Mouse (Mus musculus) neutrophil, adult 65 days (primary cell): ENCODE results near the gene Ifnlr1. TPM values are rescaled to one million over a fixed set of nuclear protein-coding genes. Genes with fewer than 3 reads are reported as not detected.

ENCODE experiments used
- total RNA-seq: library from RNA; stranded (reverse); gene quantifications from 2 replicates; pipeline ENCODE4 v1.2.4, GENCODE M21; 2023

The Ifnlr1 gene
- total RNA-seq = 44.1 and 52.9 TPM in 2 replicates

DNA sequence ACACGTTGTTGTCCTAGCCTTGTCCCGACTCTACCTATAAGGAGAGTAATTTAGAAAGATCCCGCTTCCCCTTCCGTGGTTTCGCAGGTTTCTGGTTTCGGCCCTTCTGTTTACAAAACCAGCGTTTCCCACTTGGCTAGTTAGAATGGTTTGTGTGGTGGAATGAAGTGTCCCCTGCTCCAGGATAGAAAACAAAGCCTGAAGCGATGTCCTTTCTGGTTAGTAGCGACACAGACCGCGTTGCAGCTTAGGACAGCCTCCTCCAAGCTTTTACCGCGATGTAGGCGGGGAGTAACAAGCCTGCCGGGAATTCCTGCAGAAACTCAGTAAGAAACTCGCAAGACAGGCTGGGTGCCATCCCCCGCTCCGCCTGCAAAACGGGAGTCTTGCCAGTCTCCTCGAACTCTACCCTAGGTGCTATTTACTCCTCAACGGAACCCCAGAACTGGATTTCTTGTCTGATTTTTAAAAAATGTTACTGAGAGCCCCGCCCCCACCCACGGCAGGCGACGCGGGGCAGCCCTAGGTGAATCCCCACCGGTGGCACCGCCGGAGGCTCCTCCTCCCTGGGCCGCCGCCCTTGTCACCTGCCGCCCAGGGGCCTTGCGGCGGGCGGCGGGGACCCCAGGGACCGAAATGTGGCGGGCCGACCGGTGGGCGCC, at the start of gene Ifnlr1:
Ifnlr1 (plus strand) TSS at position 382 of the 662 bp plus-strand sequence.

GRCm38 (mm10) chr4:135727817-135728216, 41.7 kb downstream of the Ifnlr1 start, which contains the start of gene Il22ra1:
Gene Il22ra1, plus strand, starts transcription at chr4:135728172.

Other genes starting within 250 kb of the Ifnlr1 start
- gene Stpg1, start 191.5 kb upstream of the Ifnlr1 start, total RNA-seq = not detected in 2 replicates
- gene Nipal3, start 191.2 kb upstream of the Ifnlr1 start, total RNA-seq = 18.2 and 25.6 TPM in 2 replicates
- not detected in 2 replicates for gene Grhl3, start 112.7 kb upstream of the Ifnlr1 start, total RNA-seq
- gene Il22ra1, start 41.9 kb downstream of the Ifnlr1 start, total RNA-seq = not detected in 2 replicates
- not detected in 2 replicates for gene Myom3, start 73.4 kb downstream of the Ifnlr1 start, total RNA-seq
- gene Srsf10, start 169.5 kb downstream of the Ifnlr1 start, total RNA-seq = 68.3 and 87.2 TPM in 2 replicates
- gene Pnrc2, start 187.6 kb downstream of the Ifnlr1 start, total RNA-seq = 108 and 115 TPM in 2 replicates
- gene Cnr2, start 209.1 kb downstream of the Ifnlr1 start, total RNA-seq = 42.6 and 49.2 TPM in 2 replicates
- gene Fuca1, start 234.4 kb downstream of the Ifnlr1 start, total RNA-seq = 94.8 and 113 TPM in 2 replicates